Mouse (Mus musculus) testis, adult 2 months (tissue): ENCODE results near the gene Lnx1.

ENCODE experiments used
- CTCF ChIP-seq: fragments of 200-500 bp; IDR thresholded peaks from 2 replicates; pipeline ENCODE4 v1.5.1; 2012; ENCODE audit warnings: low read depth, mild to moderate bottlenecking, inconsistent platforms, low read length, moderate library complexity; ENCODE audit not compliant: control insufficient read depth, insufficient read depth, insufficient replicate concordance
- POLR2A ChIP-seq: fragments of 200-500 bp; IDR thresholded peaks from 2 replicates; pipeline ENCODE4 v1.6.1; 2012; ENCODE audit warnings: low read depth, mild to moderate bottlenecking, inconsistent platforms, low read length, moderate library complexity; ENCODE audit not compliant: control insufficient read depth

- TF ChIP-seq POLR2A, result no peak
- no peak for TF ChIP-seq CTCF
Measured at GRCm38 (mm10) chr5:74727319-74727718, 24.6 kb upstream of the Lnx1 start.
